Mouse (Mus musculus) gastrocnemius, postnatal 10 days (tissue): ENCODE data around the gene Zwilch. TPM values are rescaled to one million over a fixed set of nuclear protein-coding genes. Genes with fewer than 3 reads are reported as not detected.
"Not testable (repeated sequence)": the region's sequence is repeated elsewhere in the genome, so short reads cannot be mapped to it uniquely, and the experiment has no call there.

Source experiments
- DNase-seq: peaks from one replicate; pipeline ENCODE4 v3.0.0; 2021; ENCODE audit warnings: mixed read lengths
- long read RNA-seq, 2 experiments: library from polyadenylated mRNA; stranded (forward); transcript quantifications; one replicate each; pipeline ENCODE4 v2.0.0; 2021
- total RNA-seq, 2 experiments: library from RNA; stranded (reverse); gene quantifications; 2 replicates each; pipeline ENCODE4 v1.2.3; 2021

Gene Zwilch
- total RNA-seq: 1 to 10 TPM; 3.1 to 5.3 TPM
- long read RNA-seq, experiment 1, partial matches to known transcripts: 0 of 3 reads
- long read RNA-seq, experiment 1, other reads (novel, unspliced or antisense): 0 of 3 reads
- long read RNA-seq, experiment 2, partial matches to known transcripts: 1 of 5 reads
- long read RNA-seq, experiment 2, other reads (novel, unspliced or antisense): 2 of 5 reads

DNA sequence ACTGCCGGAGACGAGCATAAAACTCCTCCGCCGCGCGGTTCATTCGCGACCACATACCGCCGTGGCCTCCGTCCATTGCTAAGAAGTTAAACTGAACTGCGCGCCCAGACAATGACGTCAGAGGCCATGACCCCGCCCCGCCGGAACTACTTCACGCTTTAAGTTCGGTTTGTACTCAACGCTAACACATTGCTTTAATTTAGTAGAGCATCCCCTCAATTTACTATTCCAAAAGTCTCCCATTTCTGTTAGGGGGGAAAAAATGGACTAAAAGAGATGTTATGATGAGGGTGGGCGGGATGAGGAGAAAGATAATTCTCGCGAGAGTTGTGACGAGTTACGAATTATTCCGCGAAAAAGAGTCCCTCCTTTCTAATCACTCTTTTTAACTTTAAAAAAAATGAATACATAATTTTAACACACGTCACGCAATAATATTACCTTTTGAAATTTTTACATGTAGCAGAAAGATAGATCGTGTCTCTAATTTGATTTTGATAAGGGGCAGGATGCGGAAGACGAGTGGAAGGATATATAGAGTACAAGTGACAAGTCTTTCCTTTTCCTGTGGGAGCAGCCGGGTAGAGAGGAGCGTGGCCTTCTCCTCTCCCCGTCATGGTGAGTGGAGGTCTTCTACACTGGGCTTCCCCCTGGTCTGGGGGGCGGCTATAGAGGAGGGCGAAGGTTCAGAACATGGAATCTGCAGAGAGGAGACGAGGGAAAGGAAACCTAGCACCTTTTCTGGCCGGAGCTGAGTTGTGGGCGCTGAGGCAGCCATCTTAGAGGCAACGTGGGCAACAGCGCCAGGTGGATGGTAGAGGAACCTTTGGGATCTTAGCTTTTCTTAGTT, at the start of gene Zwilch, which contains the start of gene Rpl4:
Gene Zwilch, minus strand, starts transcription at position 289 of the 850 bp plus-strand sequence.
Gene Rpl4, plus strand, starts transcription at position 560 of the 850 bp plus-strand sequence.
- DNase-seq: peak; percentile 85

DNA sequence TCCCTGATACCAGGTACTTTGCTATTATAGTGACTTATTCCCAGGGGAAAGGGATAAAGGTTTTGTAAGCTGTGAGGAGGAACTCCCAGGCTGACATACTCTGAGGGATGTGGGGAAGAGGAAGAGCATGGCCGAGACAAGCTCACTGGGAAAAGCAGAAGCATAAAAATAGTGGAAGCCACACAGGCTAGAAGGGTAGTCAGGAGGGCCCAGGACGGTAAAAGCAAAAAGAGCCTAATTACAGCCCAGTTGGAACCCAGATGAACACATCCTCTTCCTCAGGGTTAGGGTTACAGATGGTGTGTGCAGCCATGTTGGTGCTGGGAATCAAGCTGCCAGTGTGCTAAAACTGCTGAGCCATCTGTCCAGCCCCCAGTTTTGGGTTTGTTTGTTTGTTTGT, 49.2 kb upstream of the Zwilch start:
- DNase-seq: no peak

DNA sequence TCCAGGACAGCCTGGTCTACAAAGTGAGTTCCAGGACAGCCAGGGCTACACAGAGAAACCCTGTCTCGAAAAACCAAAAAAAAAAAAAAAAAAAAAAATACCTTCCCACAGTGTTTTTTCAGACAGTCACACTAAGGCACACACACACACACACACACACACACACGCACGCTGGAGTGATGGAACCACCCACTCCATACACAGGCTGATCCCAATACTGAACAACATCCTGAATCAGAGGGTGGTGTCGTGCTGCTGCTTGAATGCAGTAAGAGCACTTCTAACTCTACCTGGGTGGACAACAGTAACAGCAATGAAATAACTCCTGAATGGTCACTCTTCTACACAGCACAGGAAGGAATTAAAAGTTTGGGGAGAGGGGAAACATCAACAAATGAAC, 48.6 kb upstream of the Zwilch start:
- no peak for DNase-seq

DNA sequence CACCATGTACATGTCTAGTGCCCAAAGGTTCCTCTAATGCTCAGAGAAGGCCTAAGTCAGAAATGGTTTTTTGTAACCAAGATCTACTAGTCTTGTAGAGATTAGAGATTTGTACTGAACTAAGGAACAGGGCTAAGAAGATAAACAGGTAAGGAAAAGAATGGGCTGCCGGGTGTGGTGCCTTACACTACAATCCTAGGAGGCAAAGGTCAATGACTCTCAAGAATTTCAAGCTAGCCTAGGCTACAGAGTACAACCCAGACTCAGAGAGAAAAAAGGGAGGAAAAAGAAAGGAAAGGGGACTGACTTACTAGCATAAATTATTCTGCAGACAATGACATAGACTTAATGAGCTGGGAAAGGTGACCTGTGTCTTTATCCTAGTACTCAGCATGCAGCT, 47.7 kb upstream of the Zwilch start:
- no peak for DNase-seq

DNA sequence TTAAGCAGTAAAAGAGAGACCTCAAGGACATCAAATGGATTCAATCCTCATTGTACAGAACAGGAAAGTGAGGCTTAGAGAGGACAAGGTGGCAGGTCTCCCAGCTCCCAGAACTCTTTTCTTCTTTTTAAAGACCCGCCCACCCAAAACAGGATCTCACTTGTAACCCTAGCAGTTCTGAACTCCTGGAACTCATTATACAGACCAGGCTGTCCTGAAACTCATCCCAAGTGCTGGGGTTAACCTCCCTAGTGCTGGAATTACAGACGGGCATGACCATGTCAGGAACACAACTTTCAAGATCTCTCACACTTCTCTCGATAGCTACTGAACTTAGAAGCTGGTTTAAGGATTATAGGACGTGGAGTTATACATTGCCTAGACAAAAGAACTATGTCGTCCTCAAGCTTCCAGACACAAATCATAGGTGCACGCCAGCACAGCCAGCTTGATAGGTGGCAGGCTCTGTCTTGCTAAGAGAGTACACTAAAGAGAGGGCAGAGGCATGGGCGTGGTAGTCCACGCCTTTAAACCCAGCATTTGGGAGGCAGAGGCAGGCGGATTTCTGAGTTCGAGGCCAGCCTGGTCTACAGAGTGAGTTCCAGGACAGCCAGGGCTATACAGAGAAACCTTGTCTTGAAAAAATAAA, 47.0 kb upstream of the Zwilch start:
- no peak for DNase-seq

DNA sequence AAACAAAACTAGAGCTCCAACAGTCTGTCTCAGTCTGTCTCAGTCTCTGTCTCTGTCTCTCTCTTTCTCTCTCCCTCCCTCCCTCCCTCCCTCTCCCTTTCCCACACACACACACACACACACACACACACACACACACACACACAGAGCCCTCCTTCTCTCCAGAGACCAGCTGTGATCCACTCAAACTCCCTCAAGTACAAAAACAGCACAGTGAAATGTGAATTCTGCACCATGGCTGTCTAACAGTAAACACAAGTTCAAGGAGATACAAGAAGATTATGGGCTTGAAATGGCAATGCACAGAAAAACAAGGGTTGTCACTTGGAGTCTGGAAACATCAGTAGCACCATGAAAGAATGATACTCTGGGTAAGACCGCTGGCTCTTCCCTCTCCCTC, 46.4 kb upstream of the Zwilch start:
- DNase-seq: no peak

DNA sequence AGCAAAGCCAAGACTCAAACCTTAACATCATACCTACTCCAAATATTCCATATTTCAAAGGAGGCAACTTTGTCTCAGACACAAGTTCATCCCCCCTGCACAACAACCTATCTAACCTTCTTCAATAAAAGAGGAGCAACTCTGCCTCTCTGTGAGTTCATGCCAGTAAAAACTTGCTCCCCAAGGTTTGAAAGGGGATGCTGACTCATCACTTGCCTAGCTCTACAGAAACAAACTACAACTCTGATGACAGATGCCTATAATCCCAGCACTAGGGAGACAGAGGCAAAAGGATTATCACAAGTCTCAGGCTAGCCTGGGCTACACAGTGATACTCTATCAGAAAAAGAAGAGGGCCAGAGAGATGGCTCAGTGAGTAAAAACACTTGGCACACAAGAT, 45.0 kb upstream of the Zwilch start:
- DNase-seq: no peak

DNA sequence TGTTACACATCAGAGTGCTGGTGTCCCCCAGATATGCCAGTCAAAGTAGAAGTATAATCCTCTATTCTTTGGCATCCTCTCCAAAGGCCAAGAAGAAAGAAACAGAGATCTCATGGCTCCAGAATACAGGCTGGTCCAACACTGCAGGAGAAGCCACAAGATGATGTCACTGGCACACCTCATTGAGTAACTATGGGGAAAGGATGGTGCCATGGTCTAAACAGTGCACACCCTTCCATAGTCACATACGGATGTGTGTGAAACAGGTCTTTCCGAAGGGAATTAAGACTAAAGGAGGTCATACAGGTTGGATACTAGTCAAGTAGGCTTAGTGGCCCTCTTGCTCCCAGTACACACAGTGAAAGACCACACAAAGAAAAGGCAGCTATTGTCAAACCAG, 43.7 kb upstream of the Zwilch start:
- DNase-seq: no peak

DNA sequence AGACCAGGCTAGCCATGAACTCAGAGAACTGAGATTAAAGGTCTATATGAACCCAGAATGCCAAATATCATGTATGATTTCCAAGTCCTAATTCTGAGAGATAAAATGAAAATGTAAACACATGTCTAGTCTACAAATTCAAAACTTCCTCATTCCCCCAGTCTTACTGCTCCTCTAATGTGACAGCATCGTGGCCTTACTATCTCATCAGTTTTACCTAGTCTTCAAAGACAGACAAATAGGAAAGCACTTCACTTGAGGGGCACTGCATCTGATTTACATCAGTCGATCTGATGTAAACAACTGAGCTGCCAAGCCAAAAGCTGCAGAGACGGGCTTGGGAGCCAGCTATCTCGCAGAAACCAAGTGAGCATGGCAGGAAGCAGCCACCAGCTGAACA, 43.2 kb upstream of the Zwilch start:
- no peak for DNase-seq

DNA sequence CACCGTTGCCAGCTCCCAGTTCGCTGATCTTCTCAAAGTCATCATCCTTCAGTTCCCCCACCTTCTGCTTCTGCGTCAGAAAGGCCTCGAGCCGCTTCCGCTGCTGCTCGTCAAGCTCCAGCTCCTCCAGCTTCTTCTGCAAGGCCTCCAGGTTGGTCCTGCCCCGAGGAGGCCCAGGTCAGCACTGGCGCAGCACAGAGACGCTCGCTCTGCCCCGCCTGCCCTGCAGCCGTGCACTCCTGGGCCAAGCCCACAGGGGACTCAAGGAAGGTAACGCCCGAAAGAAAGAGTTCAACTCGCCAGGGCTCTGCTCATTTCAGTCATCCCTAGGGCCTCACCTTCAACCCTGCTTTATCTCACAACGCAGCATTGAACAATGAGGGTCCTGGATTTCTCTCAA, 41.5 kb upstream of the Zwilch start:
- DNase-seq: no peak

DNA sequence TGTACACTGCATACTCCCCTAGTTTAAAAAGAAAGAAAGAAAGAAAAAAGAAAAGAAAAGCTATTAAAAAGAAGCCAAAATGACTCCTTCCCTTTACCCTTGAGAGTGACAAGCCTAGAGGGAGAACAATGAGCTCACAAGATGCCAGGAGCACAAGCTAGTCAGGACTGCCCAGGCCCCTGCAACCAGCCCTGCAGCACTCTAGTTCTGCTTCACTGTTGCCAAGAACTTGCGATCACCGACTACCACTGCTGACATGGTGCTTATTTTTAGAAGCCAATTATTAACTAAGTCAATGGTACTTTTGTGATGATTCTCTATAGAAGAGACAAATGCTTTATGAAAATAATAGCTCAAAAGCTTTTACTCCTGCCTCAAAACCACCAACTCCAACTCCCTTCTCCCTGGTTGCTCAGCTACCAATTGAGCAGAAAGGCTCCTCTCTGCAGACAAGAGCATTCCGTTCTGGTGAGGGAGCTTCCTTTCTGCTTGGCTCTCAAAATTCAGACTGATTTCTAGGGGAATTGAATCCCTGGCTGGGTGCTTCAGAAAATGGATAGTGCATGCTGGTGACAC, 34.7 kb upstream of the Zwilch start:
- no peak for DNase-seq

DNA sequence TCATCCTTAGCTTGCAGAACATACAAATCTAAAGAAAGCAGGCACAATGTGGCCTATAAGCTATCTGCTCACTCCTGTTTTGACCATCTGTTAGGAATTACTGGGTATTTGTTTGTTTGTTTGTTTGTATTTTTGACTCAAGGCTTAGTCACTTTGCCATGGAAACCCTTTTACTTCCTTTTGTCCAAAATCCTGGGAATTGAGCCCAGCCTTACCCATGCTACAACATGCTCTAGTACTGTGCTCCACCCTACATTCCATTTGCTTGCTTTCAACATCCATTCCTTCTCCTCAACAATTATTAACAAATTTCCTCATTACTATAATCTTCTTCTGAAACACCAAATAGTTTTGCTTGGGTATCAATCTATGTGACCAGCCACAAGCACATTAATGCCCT, 30.0 kb upstream of the Zwilch start:
- no peak for DNase-seq

DNA sequence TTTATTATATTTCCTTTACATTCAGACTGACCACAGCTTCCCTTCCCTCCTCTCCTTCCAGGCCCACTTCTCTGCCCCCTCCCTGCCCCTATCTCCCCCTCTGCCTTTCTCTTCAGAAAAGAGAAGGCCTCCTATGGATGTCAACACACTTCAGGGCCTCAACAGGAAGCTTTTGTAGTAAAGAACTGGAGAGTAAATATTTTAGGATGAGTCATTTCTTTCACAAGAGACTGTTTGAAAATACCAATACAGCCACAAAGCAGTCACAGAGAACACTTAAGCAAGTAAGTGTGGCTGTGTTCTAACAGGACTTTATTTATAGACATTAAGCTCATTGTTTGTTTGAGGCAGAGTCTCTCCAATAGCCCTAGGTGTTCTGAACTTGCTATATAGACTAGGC, 29.4 kb upstream of the Zwilch start:
- DNase-seq: no peak

DNA sequence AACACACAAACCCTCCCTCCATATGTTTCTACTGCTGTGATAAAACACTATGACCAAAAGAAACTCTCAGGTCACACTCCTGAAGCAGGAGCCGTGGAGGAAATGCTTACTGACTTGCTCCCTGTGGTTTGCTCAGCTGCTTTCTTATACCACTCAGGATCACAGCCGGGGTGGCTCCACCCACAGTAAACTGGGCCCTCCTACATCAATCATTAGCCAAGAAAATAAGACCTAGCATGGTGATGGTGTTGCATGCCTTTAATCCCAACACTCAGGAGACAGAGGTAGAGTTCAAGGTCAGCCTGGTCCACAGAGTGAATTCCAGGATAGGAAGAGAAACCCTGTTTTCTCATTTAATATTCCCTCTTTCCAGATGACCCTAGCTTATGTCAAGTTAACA, 27.0 kb upstream of the Zwilch start:
- no peak for DNase-seq

DNA sequence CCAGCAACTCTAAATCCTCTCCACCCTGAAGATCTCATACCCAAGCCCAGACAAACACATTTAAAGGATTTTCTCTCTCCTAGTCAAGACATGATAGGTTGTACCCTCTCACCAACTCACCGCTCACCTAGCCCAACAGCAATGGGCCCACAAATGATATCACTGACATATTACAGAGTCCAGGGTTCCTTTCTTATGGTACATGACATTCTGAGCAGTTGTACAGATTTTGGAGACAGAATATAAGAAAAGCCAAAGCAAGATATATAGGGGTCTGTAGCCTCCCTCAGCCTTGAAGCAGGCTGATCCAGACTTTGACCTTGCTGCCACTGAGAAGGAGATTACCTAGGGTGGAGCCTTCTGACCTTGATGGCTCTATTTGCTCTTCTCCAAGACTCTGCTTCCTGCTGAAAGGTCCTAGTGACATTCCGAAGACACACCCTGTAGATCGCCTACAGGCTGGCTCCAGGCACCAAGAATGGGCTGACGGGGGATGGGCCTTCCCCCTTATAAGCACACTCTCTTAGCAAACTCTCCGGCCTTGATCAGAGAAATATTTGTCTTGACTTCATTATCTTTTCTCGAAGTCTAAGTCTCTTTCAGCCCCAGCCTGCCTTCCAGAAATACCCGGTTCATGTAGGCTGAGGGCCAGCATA, 26.0 kb upstream of the Zwilch start:
- DNase-seq: not testable (repeated sequence)

DNA sequence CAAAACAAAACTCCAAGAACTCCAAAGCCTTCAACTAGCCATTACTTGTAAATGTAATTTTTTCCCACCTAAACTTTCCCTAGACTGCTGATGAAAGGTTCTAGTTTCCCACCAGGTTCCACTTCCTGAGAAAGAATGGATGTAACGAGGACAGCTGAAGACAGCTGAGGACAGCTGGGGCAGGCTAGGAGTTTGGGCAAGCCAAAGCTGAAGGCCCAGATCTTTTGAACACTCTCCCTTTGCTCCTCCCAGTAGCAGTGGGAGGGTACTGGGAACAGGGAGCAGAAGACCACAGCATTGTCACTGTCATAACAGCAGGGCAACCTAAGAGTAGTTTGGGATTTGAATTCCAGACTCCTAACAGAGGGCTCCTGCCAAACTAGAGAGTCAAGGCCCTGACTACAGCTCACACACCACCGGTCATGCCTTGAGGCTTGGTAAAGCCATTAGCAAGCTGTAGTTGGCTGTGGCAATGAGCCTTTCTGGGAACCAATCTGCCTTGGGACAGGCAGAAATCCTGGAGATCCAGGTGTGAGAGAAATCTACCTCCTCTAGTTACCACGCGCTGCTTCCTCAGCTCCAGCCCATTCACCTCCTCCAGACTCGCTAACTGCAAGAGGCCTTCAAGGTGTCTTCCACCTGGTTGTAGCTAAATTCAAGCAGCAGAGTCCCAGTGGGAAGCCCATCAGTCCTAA, 25.3 kb upstream of the Zwilch start:
- DNase-seq: no peak

DNA sequence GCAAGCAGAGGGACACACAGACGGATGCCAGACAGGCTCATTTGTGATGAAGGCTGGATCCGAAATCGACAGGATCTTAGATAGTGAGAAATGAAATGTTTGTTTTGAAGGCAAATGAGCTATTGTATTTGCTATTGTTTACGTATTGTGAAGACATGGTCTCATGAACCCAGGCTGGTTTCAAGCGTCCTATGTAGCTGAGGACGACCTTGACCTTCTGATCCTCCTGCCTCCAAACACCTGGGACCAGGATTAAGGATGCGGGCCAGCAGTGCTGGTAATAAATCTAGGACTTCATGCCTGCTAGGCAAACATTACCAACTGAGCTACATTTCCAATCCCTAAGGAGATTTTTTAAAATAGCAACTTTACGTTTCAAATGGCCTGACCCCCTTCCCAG, 24.6 kb upstream of the Zwilch start:
- DNase-seq: no peak

DNA sequence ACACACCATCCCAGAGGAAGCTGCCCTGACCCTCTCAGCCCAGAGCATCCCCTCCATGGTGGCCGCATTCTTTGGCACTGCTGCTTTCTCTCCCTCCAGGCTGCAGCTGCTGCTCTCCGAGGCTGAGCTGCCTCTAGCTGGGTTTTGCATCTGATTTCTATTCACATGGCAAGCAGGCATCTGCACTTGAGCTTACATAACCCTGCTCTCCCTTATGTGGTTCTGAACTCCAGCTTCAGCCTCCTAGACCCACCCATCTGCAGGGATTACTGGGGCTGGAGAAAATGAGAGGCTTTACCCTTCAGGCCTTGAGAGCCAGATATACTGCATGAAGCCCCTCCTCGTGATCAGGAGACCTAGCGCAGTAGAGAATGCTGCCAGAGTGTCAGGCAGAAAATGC, 22.6 kb upstream of the Zwilch start:
- no peak for DNase-seq

DNA sequence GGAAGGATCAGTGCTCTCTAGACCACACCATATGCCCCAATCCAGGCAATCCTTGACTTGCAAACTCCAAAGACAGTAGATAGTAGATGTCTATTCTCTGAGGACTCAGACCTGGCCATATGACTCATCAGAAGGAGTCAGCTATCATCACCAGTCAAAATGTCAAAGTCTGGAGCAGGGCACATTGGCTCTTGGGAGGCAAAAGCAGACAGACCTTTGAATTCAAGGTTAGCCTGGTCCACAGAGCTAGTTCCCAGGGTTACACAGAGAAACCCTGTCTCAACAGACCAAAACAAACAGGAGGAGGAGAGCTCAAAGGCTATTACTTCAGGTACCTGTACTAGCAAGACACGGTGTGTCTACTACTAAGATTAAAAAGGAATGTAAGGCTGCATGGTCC, 21.0 kb upstream of the Zwilch start:
- DNase-seq: no peak

DNA sequence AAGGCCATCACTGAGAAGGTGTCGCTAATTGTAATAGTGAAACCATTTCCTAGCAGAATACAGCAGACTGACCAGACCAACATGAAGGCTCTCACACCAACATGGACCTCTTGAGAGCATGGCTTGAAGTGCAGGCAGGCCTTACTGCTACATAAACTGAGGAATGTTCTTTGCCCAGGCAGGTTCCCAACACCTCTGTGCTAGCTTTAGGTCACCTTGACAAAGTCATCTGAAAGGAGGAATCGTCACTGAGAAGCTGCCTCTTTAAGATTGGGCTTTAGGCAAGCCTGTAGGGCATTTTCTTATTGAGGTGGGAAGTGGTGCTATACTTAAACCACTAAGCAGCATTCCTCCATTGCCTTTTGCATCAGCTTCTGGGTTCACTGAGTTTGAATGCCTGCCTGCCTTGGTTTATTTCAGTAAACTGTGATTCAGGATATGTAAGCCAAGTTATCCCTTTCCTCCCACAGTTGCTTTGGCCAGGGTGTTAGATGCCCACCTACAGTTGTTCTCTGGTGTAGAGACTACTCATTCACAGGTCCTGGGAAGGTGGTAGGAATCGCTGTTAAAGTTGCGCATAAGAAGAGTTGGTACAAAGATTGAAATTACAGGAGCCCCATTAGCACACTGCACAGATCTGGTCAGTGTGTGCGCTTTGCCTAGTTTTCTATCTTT, 11.4 kb upstream of the Zwilch start:
- no peak for DNase-seq

DNA sequence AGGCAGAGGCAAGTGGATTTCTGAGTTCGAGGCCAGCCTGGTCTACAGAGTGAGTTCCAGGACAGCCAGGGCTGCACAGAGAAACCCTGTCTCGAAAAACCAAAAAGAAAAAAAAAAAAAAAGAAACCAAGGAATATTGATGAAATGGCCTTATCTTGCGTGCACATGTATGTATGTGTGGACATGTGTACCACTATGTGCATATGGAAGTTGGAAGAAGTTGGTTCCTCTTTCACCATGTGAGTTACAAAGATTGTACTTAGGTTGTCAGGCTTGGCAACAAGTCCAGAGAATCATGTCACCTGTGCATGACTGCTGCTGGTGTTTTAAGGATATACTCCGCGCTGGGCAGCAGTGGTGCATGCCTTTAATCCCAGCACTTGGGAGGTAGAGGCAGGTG, 10.4 kb upstream of the Zwilch start:
- not testable (repeated sequence) for DNase-seq
